Mouse (Mus musculus) layer of hippocampus, adult 8-10 months (tissue): ENCODE data around the gene Tmem107. TPM values are rescaled to one million over a fixed set of nuclear protein-coding genes. Genes with fewer than 3 reads are reported as not detected.

Source experiments
- DNase-seq, 2 experiments: peaks; one replicate each; pipeline ENCODE4 v3.0.0; 2022; ENCODE audit warnings: low spot score in 2 of 2
- total RNA-seq, 4 experiments: library from RNA; stranded (reverse); gene quantifications; 2 replicates each; pipeline ENCODE4 v1.2.4; 2022

Tmem107 gene
- total RNA-seq: 10 to 100 TPM; 14.8 to 21.0 (median 19.0) TPM

- DNase-seq: peak; percentile 91 to 95
Observed at GRCm38 (mm10) chr11:69070590-69071222, at the start of gene Tmem107. Gene Tmem107, plus strand, starts transcription at chr11:69070806.

DNA sequence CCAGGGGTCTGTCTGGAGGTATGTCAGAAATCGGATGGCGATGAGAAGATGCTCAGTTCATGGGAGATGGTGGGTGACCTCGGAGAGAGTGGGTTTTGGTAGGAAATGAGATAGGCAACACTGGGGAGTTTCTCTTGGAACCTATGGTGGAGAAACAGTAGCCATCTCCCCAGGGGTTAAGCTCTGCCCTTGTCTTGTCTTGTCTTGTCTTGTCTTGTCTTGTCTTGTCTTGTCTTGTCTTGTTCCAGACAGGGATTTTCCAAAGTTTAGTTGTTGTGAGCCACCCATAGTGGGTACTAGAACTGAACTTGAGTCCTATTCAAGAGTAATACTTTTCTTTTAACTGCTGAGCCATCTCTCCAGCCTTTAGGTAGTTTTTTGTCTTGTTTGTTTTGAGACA is 44.0 kb upstream of the Tmem107 start:
- no peak for DNase-seq

- DNase-seq: no peak
Observed at GRCm38 (mm10) chr11:69028805-69029204, 41.8 kb upstream of the Tmem107 start.

DNA sequence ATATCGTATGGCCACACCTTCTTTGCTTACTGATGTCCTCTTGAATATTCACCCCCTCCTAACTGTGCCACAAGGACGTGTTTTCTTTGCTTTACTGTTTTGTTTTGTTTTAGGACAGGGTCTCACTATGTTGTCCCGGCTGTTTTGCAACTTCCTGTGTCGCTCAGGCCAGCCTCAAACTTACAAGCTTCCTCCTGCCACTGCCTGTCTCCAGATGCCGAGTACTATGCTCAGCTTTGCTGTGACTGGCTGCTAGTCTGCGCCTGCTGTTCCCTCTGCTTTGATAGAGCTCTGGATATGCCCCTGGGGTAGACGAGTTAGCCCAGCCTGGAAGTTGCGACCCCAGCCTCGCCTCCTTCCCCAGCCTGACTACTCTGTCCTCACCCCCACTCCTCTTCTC is 37.1 kb upstream of the Tmem107 start:
- DNase-seq: no peak

- DNase-seq: no peak
Observed at GRCm38 (mm10) chr11:69034585-69034984, 36.0 kb upstream of the Tmem107 start.

- DNase-seq: no peak
Observed at GRCm38 (mm10) chr11:69035411-69035810, 35.2 kb upstream of the Tmem107 start.

GRCm38 (mm10) chr11:69035849-69036248 is 34.8 kb upstream of the Tmem107 start:
- DNase-seq: peak; percentile 90 to 92

- peak; percentile 86 to 95 for DNase-seq
Observed at GRCm38 (mm10) chr11:69036486-69037230, 33.9 kb upstream of the Tmem107 start.

DNA sequence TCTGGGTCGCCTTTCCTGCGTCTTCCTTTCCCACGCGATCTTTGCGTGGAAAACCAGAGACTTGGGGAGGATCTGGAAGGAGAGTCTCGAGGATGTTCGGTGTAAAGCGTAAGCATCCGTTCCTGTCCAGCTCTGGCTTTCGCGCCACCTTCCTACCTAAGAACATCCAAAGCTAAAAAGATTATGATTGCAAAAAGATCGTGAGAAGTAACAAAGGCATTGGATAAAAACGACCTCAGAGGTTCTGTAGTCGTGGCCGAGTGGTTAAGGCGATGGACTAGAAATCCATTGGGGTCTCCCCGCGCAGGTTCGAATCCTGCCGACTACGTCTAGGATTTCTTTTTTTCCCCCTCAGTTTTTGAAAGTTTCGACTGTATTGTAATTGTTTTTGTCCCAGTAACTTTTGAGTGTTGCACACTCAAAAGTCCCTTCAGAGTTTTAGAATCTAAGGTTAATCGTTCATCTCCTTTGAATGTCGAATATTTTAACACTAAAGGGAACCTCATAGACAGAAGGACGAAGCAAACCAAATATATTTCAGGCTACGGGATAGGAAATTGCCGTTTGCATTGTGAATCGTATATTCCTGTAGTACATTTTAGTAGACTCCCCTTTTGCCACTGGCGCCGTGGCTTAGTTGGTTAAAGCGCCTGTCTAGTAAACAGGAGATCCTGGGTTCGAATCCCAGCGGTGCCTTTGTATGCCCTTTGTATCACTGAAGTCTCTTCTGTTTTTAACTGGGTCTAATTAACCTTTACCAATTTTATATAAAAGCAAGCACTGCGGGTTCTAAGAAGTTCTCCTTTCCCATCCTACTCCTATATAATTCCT is 33.2 kb upstream of the Tmem107 start:
- DNase-seq: peak; percentile 80 to 93

DNA sequence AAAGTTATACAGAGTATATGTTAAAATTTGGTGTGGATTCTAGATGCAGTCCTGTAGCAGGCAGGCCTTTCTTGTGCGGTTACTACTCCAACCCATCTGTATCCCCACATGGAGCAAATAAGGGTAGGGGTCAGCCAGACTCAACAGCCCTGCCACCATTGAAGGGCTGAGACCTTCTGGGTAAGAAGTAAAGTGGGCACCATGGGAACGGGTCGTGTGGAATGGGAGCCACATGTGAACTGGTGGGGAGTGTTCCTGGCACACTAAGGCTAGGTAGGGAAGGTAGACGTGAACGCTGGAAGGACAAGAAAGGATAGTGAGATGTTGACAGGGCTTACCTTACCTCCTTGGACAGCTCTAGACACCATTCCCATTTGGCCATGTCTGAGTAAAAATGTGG is 32.4 kb upstream of the Tmem107 start:
- no peak for DNase-seq

DNA sequence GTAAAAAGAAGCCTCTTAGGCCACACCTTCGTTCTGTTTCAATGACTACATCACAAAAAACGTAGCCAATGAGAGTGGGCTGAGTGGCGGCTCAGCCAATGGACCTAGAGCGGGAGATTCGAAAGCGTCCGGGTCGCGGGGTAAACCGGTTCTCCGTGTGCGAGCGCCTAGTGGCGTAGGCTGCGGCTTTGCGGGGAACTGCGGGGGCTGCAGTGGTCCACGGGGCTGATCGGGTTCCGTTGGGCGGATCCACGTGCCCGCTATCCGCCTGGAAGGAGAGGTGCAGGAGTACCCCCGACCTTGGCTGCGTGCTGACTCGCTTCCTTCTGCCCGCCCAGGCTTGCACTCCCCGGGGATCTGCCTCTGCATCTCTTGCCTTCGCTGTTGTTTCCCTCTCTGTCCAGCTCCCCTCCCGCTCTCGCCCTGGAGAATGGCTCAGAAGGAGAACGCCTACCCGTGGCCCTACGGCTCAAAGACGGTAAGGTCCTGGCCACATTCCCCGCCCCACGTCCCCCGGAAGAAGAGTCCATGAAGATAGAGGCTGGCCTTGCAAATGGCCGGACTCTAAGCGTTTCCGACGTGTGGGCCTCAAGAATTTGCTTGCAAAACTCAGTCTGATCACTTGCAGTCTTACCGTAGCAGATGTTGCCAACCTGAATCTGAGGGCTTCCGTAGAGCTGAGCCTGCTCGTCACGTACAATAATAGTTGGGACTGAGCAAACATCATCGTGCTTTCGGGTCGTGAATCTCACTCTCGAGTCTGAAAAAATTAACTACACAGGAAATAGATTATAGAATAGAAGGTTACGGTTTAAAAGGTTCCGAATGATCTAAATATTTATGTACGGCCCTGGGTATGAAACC is 24.8 kb upstream of the Tmem107 start, which contains the start of gene Aurkb:
Gene Aurkb (plus strand): TSS at position 117 of the 864 bp plus-strand sequence.
- no peak for DNase-seq

DNA sequence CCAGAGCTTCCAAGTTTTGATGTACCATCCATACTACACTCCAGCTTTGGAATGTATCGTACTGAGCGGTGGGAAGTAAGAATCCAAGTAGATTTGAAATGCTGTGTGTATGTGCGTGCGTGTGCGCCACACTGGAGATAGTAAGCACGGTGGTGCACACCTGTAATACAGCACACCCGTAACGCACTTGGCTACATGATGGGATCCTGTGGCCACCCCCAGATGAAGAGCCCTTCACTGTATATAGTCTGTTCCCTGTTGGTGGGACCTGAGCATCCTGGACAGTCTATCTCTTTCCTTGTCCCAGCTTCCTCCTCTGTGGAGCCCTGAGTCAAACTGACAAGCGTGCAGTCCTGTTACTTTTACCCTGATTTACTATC is 24.2 kb upstream of the Tmem107 start:
- DNase-seq: no peak

GRCm38 (mm10) chr11:69047592-69047991 is 23.0 kb upstream of the Tmem107 start:
- no peak for DNase-seq

DNA sequence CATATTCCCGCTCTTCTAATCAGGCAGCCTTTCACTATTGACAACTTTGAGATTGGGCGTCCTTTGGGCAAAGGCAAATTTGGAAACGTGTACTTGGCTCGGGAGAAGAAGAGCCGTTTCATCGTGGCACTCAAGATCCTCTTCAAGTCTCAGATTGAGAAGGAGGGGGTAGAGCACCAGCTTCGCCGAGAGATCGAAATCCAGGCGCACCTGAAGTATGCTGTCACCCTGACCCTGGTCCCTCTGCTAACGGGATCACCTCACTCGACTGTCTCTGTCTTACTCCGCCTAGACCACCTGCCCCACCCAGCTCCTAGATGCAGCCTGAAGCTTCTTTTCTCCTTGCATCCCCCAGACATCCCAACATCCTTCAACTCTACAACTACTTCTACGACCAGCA is 22.5 kb upstream of the Tmem107 start:
- DNase-seq: no peak

- no peak for DNase-seq
Observed at GRCm38 (mm10) chr11:69050748-69051147, 19.9 kb upstream of the Tmem107 start.

DNA sequence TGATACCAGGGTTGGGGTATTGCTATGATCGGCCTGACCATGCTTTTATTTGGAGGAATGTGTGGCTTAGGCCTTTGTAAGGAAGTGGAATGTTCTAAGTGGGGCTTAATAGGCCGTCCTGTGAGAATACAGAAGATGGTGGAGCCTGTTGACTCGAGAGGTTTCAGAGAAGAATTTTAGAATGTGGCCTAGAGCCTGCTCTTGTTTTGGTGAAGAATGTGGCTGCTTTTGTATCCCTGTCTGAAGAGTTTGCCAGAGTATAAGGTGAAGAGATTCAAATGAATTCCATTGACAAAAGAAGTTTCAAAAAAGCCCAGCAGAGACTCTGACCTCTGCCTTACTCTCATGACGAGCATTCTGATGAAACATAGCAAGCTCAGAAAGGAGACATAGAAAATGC is 18.8 kb upstream of the Tmem107 start:
- DNase-seq: no peak

DNA sequence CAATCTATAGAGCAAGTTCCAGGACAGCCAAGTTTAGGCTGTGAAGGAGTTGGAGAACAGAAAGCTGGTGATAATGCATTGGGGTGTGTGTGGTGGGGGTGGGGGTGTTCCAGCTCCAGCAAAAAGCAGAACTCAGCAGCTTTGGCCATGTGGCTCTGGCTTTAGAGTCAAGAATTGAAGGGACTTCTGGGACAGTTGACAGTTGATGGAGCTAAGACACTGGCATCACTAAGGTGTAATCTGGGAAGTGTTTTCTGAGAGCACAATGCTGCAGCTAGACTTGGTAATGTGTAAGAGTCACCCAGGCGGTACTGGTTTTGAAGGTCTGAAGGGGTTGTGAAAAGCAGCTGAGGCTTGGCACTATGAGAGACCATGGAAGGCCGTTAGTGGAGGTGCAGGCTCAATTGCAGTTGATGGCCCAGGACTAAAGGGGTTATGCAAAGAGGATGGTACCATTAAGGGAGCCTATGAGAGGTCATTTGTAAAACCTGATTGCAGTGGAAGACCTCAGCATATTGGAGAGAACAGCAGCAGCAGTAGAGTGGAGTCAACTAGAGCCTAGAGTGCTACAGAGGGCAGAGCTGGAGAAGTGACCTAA is 17.7 kb upstream of the Tmem107 start:
- no peak for DNase-seq

GRCm38 (mm10) chr11:69053848-69054247 is 16.8 kb upstream of the Tmem107 start:
- no peak for DNase-seq

DNA sequence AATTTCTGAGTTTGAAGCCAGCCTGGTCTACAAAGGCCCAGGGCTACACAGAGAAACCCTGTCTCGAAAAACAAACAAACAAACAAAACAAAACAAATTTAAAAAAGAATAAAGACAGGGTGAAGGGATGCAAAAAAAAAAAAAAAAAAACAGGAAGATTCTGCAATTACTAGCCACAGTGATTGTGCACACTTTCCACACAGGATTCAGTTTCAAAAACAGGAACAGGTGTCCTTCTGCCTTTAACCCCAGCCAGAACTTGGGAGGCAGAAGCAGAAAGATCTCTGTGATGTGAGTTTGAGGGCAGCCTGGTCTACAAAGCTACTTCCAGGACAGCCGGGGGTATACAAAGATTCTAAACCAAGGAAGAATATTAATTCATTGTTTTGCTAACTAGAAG is 12.3 kb upstream of the Tmem107 start:
- DNase-seq: no peak

- DNase-seq: no peak
Observed at GRCm38 (mm10) chr11:69058729-69059356, 11.8 kb upstream of the Tmem107 start.
